Mouse (Mus musculus) ES-E14 (cell line): Measurements from ENCODE around the gene Chrnb2.

ENCODE experiments used
- CHD2 ChIP-seq: IDR thresholded peaks from 2 replicates; pipeline ENCODE4 v1.6.1; 2014; ENCODE audit warnings: mild to moderate bottlenecking, low read depth, low read length, inconsistent platforms
- HCFC1 ChIP-seq: IDR thresholded peaks from 2 replicates; pipeline ENCODE4 v1.6.1; 2012; ENCODE audit warnings: low read length, inconsistent platforms, borderline replicate concordance; ENCODE audit not compliant: insufficient read depth
- MAFK ChIP-seq: IDR thresholded peaks from 2 replicates; pipeline ENCODE4 v1.6.1; 2014; ENCODE audit warnings: mild to moderate bottlenecking, low read depth, low read length, inconsistent platforms; ENCODE audit not compliant: insufficient read depth
- ZC3H11A ChIP-seq: IDR thresholded peaks from 2 replicates; pipeline ENCODE4 v1.6.1; 2012; ENCODE audit warnings: low read depth, mild to moderate bottlenecking, inconsistent platforms, low read length, borderline replicate concordance
- ZNF384 ChIP-seq: IDR thresholded peaks from 2 replicates; pipeline ENCODE4 v1.6.1; 2012; ENCODE audit warnings: low read depth, low read length, inconsistent platforms

- no peak for TF ChIP-seq ZNF384
- TF ChIP-seq ZC3H11A = no peak
- no peak for TF ChIP-seq MAFK
- no peak for TF ChIP-seq CHD2
- no peak for TF ChIP-seq HCFC1
Observed at GRCm38 (mm10) chr3:89700461-89700860, 64.0 kb downstream of the Chrnb2 start.
